In the genomic region with DNA sequence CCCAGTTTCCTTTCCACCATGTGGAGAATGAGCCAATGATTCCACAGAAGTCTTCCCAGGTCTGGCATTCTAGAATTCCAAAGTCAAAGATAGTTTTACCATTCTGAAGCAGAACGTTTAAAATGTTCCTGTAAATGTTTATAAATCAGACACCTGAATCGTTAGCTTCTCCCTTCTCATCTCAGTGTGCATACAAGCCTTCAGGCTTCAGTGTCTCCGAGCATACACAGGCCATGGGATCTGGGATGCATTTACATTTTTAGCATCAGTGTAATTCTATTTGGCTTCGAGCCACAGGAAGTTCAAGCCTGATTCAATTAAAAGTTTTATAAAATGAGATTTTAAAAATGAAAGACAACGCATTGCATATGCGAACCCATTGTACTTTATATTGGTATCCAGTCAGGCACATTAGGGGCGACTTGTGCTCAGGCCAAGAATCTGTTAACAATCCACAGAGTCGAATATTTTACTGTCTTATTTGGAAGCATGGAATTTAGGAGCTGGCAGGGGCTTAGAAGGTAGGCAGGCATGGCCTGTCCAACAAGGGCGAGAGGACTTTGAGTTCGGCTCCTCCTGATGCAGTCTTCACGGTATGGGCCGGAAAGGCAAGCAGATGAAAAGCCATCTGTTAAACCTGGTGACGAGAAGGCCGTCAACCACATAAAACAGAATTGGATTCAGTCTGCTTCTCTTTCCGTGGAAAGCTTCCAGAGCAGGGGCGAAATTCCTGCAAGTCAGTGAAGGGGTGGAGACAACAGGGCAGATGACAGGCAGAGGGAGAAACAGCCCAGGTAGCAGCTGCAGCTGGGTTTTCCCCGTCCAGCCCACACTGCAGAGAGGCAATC, we compare ENCODE assay signal across 8 mouse cellular contexts.
DNase-seq lines count a peak whose midpoint lies in the region; ATAC-seq lines count a peak whose summit lies in the region.
"Had no signal": no experiment of that assay in that cellular context is flagged by ENCODE, and none has a peak within 500 bp of the region (broad histone marks: within the 10 kb centered on the region; RNA-seq: fewer than 3 reads in every experiment).

No protein-coding gene starts in this region.

- no peak overlapping the region for H3K4me3 ChIP-seq in neural tube, embryonic 15.5 days (replicated peaks)
- H3K4me3 ChIP-seq in midbrain, embryonic 15.5 days: no peak overlapping the region
- H3K4me3 ChIP-seq: myocyte had no signal

- 68% methylated on average over 17 of the region's 17 CpGs for WGBS in neural tube, embryonic 15.5 days
- WGBS in midbrain, embryonic 15.5 days: 76% methylated on average over 17 of the region's 17 CpGs

- ATAC-seq in neural tube, embryonic 15.5 days (ENCODE audit: low FRiP score): no peak
- no peak for ATAC-seq in midbrain, embryonic 15.5 days (replicated peaks)
- ATAC-seq in erythroid progenitor cell, adult 5-6 weeks (replicated peaks; ENCODE audit: low FRiP score, poor library complexity, severe bottlenecking): no peak

- H3K4me1 ChIP-seq in neural tube, embryonic 15.5 days: peaks cover 7% of the 10 kb centered on the region; the same call in 1 of the 2 replicates
- no peaks in the 10 kb centered on the region for H3K4me1 ChIP-seq in midbrain, embryonic 15.5 days

- H3K9ac ChIP-seq in neural tube, embryonic 15.5 days (replicated peaks): no peak overlapping the region
- H3K9ac ChIP-seq in midbrain, embryonic 15.5 days: no peak overlapping the region

- H3K36me3 ChIP-seq in neural tube, embryonic 15.5 days: no peaks in the 10 kb centered on the region
- no peaks in the 10 kb centered on the region for H3K36me3 ChIP-seq in midbrain, embryonic 15.5 days (replicated peaks)

- H3K27ac ChIP-seq in neural tube, embryonic 15.5 days (replicated peaks): peak overlapping the region; percentile 18; the same call in 1 of the 2 replicates
- no peak overlapping the region for H3K27ac ChIP-seq in midbrain, embryonic 15.5 days

- no peaks in the 10 kb centered on the region for H3K27me3 ChIP-seq in neural tube, embryonic 15.5 days (replicated peaks)
- H3K27me3 ChIP-seq in midbrain, embryonic 15.5 days (replicated peaks): no peaks in the 10 kb centered on the region

- no peak for DNase-seq in neural tube, embryonic 10.5 days (ENCODE audit: extremely low spot score, low spot score)
- DNase-seq in frontal cortex, postnatal 14 days (ENCODE audit: low spot score in 2 of 2): peak; percentile 50 to 62
- DNase-seq in layer of hippocampus, postnatal 36 days: peak; percentile 65 to 68
- no peak for DNase-seq in c-Kit-positive CD71-positive TER-119-positive erythroid progenitor cells, embryonic 14.5 days (ENCODE audit: low spot score)

- no peak overlapping the region for H3K4me2 ChIP-seq in neural tube, embryonic 15.5 days
- no peak overlapping the region for H3K4me2 ChIP-seq in midbrain, embryonic 15.5 days

- H3K9me3 ChIP-seq in neural tube, embryonic 15.5 days (replicated peaks): no peaks in the 10 kb centered on the region
- H3K9me3 ChIP-seq in midbrain, embryonic 15.5 days: no peaks in the 10 kb centered on the region

Comparison
In these comparisons a context has a peak if more than half of its experiments do, and no peak if none do; other contexts are left out.
1. DNase-seq: peak in frontal cortex, postnatal 14 days (2 of 2) and layer of hippocampus, postnatal 36 days (2 of 2); none in neural tube, embryonic 10.5 days (single experiment) and c-Kit-positive CD71-positive TER-119-positive erythroid progenitor cells, embryonic 14.5 days (single experiment).